Mouse (Mus musculus) mouse embryonic stem cell (cell line): ENCODE measurements around the gene Clip4.

Experiments
- in situ Hi-C, 2 experiments: fragments of 300-500 bp; cut with MboI; formaldehyde crosslinking; loops; 1 replicate in 1 of 2; 3 replicates in 1 of 2; pipeline ENCODE4 v1.14.3; 2019 to 2020; ENCODE audit warnings: low sequenced_read_pairs in 2 of 2, low pct_unique_long_range_greater_than_20kb in 1 of 2, mixed read lengths in 1 of 2; ENCODE audit not compliant: unreplicated experiment in 1 of 2

Clip4 gene

GRCm38 (mm10) chr17:71865437-71865836 lies 97.2 kb downstream of the Clip4 start:
- in situ Hi-C loops = loop anchor here in 1 of 2 experiments (25.0 kb wide), 1 partner anchor 328 kb away; the partner anchor contains the start of gene Ndc80

GRCm38 (mm10) chr17:71867892-71868291 lies 99.6 kb downstream of the Clip4 start:
- in situ Hi-C loops = loop anchor here in 1 of 2 experiments (25.0 kb wide), 1 partner anchor 331 kb away; the partner anchor contains the start of gene Ndc80

DNA sequence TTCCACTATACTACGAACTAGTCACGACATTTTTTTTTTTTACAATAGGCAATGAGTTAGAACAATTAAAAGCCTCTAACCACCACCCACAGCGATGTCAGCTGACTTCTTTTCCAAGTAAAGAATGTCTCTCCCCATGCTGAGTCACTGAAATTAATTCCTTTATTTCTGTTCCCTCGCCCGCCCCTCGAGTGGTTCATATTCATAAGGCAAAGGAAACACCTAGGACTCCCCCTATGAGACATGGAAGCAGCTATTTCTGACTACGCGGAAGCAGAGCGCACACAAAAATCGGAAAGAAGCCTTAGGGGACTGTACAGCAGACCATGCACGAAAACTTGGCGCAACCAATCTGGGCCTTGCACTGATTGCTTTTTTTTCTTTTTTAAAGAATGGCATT lies 100.6 kb downstream of the Clip4 start:
- in situ Hi-C loops = loop anchor here in 1 of 2 experiments (25.0 kb wide), 1 partner anchor 332 kb away; the partner anchor contains the start of gene Ndc80

- in situ Hi-C loops = loop anchor here (5.0 to 25.0 kb wide), 3 partner anchors 177 to 332 kb away; partner anchors contain the start of genes Ndc80 (in 1 of the 2) and Togaram2 (in 1 of the 2)
These were observed 101.3 kb downstream of the Clip4 start for GRCm38 (mm10) chr17:71869372-71870231.

- in situ Hi-C loops = loop anchor here (5.0 to 25.0 kb wide), 3 partner anchors 178 to 333 kb away; partner anchors contain the start of genes Ndc80 (in 1 of the 2) and Togaram2 (in 1 of the 2)
These were observed 102.0 kb downstream of the Clip4 start for GRCm38 (mm10) chr17:71870232-71870621.

DNA sequence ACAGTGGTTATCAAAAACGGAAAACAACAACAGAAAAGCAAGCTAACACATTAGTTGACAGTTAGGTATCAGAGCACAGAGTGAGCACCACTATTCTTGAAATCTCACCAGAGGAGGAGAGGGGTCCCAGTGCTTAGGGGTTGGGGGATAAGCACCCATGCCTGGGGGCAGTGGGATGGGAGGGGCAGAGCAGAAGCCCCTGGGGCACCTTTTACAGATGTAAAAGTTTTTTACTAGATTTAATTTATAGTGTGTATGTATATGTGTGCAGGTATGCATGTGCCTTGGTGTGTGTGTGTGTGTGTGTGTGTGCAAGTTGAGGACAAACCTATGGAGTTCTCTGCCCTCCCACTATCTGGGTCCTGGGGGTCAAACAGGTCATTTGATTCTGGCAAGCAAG lies 102.4 kb downstream of the Clip4 start:
- in situ Hi-C loops = loop anchor here (5.0 to 25.0 kb wide), 3 partner anchors 178 to 333 kb away; partner anchors contain the start of genes Ndc80 (in 1 of the 2) and Togaram2 (in 1 of the 2)

DNA sequence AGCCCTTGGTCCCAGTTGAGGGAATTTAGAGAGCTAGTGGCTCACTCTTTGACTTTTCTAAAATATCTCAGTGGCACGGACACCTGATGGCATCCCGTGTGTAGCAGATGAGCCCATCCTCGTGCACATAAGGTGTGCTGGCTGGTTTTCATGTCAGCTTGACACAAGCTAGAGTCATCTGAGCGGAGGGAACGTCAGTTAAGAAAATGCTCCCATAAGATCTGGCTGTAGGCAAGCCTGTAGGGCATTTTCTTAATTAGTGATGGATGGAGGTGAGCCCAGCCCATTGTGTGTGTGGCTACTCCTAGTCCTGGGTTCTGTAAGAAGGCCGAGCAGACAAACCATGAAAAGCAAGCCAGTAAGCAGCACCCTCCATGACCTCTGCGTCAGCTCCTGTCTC lies 103.7 kb downstream of the Clip4 start:
- in situ Hi-C loops = loop anchor here (5.0 to 25.0 kb wide), 3 partner anchors 180 to 335 kb away; partner anchors contain the start of genes Ndc80 (in 1 of the 2) and Togaram2 (in 1 of the 2)

DNA sequence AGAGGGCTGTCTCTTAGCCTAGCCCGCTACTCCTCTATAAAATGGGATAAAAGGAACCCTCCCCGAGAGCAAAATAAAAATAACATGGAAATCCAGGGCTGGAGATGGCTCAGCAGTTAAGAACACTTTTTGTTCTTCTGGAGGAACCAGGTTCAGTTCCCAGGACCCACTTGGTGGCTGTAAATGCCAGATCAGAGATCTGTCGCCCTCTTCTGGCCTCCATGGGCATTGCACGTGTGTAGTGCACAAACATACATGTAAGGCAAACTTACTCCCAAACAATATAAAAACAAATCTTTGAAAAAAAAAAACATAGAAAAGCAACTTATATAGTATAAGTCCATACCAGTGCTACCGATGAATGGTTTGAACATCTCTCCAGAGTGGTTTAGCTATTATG lies 104.7 kb downstream of the Clip4 start:
- in situ Hi-C loops = loop anchor here (5.0 to 25.0 kb wide), 3 partner anchors 181 to 336 kb away; partner anchors contain the start of genes Ndc80 (in 1 of the 2) and Togaram2 (in 1 of the 2)

- in situ Hi-C loops = loop anchor here (5.0 to 25.0 kb wide), 3 partner anchors 182 to 337 kb away; partner anchors contain the start of genes Ndc80 (in 1 of the 2) and Togaram2 (in 1 of the 2)
These were observed 105.8 kb downstream of the Clip4 start for GRCm38 (mm10) chr17:71874077-71874476.

DNA sequence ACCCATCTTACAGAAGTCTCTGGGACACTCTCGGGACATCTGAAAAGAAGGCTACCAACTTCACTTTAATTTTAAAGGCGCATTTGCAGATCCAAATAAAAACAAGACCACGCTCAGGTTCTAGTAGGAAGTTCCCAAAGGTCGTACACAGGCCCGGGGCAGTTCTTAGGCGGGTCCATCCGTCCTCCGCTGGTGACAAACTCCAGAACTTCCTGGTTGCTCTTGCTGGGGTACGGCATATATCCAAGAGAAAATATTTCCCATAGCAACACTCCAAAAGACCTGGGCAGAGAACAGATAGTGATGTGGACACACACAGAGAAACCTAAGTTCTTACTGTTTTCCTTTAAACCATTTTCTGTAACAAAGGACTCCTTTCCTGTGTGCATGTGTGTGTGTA lies 106.5 kb downstream of the Clip4 start:
- in situ Hi-C loops = loop anchor here (5.0 to 25.0 kb wide), 4 partner anchors 182 to 337 kb away; partner anchors contain the start of genes Ndc80 (in 1 of the 2), Spdya (in 1 of the 2) and Togaram2 (in 1 of the 2)

DNA sequence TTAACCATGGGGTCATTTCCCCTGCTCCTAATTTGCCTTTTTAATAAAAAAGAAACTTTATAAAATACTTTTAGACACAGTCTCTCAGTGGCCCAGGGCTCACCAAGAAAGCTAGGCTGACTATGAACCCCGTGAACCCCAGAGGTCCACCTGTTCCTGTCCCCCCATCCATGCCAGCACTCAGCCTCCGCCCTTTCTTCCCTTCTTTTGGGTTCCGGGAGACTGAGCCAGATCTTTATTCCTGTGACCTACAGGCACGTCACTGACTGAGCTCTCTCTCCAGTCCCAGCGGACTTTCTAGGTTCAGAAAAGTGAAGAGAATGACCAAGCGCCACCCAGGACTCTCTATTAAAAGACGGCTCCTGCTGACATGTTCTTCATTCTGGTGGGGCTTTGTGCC lies 107.2 kb downstream of the Clip4 start:
- in situ Hi-C loops = loop anchor here (10.0 to 25.0 kb wide), 2 partner anchors 201 to 313 kb away; partner anchors contain the start of genes Spdya (in 1 of the 2) and Togaram2 (in 1 of the 2)

DNA sequence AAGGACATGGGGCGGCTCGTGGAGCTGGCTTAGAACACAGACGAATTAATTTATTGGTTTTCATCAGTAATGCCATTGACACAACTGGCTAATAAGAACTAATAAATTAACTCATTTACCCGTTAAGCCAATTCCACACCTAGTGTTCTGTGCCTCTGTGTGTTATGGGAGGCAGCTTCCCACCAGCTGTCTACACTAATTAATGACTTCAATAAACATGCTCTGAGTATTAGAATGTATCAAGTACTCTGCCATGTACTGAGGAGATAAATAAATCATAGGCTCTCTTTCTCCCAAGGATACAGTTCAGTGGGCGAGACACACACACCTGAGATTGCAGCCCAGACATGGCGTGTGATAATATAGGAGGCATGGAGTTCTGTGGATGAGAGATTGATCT lies 113.1 kb downstream of the Clip4 start:
- in situ Hi-C loops = loop anchor here in 1 of 2 experiments (25.0 kb wide), 1 partner anchor 319 kb away; the partner anchor contains the start of gene Spdya

GRCm38 (mm10) chr17:71909107-71909506 lies 140.8 kb downstream of the Clip4 start:
- in situ Hi-C loops = no loop called here

DNA sequence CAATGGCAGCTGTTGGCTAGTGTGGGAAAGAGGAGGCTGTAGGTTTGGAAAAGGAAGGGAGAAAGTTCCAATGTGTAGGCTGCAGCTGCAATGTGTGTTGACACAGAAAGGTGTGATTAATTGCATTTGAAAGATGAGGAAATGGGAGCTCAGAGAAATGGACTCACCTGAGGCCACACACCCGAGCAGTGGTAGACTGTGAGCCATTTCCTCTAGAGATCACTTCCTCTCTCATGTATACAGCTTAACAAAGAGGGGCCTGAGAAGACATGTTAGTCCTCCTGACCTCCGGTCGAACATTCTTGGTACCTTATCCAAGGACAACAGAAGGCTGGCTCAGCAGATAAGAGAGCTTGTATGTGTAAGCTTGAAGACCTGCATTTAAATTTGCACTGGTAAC lies 144.9 kb downstream of the Clip4 start:
- in situ Hi-C loops = no loop called here
